Mouse (Mus musculus) lung, postnatal 10 days (tissue): Measurements from ENCODE around the gene Men1.

ENCODE experiments used
- DNase-seq: peaks from one replicate; pipeline ENCODE4 v3.0.0; 2021

Gene Men1

GRCm38 (mm10) chr19:6373539-6374400 is 39.0 kb downstream of the Men1 start:
- peak; percentile 93 for DNase-seq

- DNase-seq, result no peak
Measured at GRCm38 (mm10) chr19:6374571-6374970, 39.8 kb downstream of the Men1 start.

GRCm38 (mm10) chr19:6375423-6376254 is 40.9 kb downstream of the Men1 start:
- no peak for DNase-seq

GRCm38 (mm10) chr19:6376255-6376564 is 41.4 kb downstream of the Men1 start:
- DNase-seq, result peak; percentile 82

- no peak for DNase-seq
Measured at GRCm38 (mm10) chr19:6376643-6377042, 41.9 kb downstream of the Men1 start.

- DNase-seq, result no peak
Measured at GRCm38 (mm10) chr19:6377327-6378040, 42.7 kb downstream of the Men1 start.

- DNase-seq, result no peak
Measured at GRCm38 (mm10) chr19:6380411-6381166, 45.8 kb downstream of the Men1 start.

GRCm38 (mm10) chr19:6381238-6381637 is 46.5 kb downstream of the Men1 start:
- no peak for DNase-seq

- DNase-seq, result no peak
Measured at GRCm38 (mm10) chr19:6382323-6382924, 47.6 kb downstream of the Men1 start.

GRCm38 (mm10) chr19:6383470-6383869 is 48.7 kb downstream of the Men1 start:
- no peak for DNase-seq

GRCm38 (mm10) chr19:6384128-6384527 is 49.3 kb downstream of the Men1 start, which contains the start of gene Pygm:
Gene Pygm (plus strand): TSS chr19:6384399.
- DNase-seq, result peak; percentile 93

GRCm38 (mm10) chr19:6384954-6385353 is 50.2 kb downstream of the Men1 start:
- no peak for DNase-seq

GRCm38 (mm10) chr19:6385419-6385818 is 50.6 kb downstream of the Men1 start:
- no peak for DNase-seq

- DNase-seq, result no peak
Measured at GRCm38 (mm10) chr19:6385821-6386220, 51.0 kb downstream of the Men1 start.

- DNase-seq, result no peak
Measured at GRCm38 (mm10) chr19:6386234-6386633, 51.5 kb downstream of the Men1 start.

- DNase-seq, result no peak
Measured at GRCm38 (mm10) chr19:6388006-6388405, 53.2 kb downstream of the Men1 start.

GRCm38 (mm10) chr19:6389803-6390202 is 55.0 kb downstream of the Men1 start:
- DNase-seq, result no peak

GRCm38 (mm10) chr19:6390251-6390650 is 55.5 kb downstream of the Men1 start:
- no peak for DNase-seq
